Mouse (Mus musculus): ENCODE measurements around the gene Phospho2. TPM values are rescaled to one million over a fixed set of nuclear protein-coding genes. Genes with fewer than 3 reads are reported as not detected.

Gene Phospho2
- total RNA-seq, 1 experiment: 9.6 TPM

DNA sequence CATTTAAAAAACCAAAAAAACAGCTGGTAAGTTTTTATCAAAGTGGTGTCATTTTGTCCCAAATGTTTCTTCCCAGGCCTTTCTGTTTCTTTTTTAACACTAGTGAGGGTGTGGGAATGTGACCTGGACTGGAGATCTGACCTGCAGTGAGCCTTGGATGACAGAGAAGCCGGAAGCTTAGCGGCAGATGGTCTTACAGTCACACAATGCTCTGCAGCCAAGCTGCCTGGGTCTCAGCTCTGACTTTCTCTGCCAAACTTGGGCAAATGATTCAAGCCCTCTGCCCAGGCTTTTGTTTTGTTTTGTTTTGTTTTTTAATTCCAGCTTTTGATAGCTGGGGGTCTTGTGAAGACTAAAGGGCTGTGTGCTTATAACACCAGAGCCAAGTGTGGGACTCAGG lies 37.0 kb downstream of the Phospho2 start:
- Histone ChIP-seq H3K9ac (ENCODE audit: insufficient read depth, low read depth, low read length, poor library complexity, severe bottlenecking) (no peak overlapping the region), H3K9me3 (ENCODE audit: control insufficient read depth, insufficient read depth, low read depth, low read length) (no peaks in the 10 kb centered on the region), H3K4me3 (ENCODE audit: insufficient read depth in 1 of 2, low read depth in 1 of 2, low read length in 2 of 2, poor library complexity in 1 of 2, severe bottlenecking in 1 of 2) (no peak overlapping the region), H3K4me1 (ENCODE audit: control insufficient read depth in 2 of 2, insufficient read depth in 2 of 2, low read length in 2 of 2, poor library complexity in 1 of 2) (peaks cover 1 to 3% of the 10 kb centered on the region in 2 experiments; a peak in 1 of 4 replicates), H3K36me3 (ENCODE audit: control insufficient read depth, insufficient read depth, low read length, poor library complexity, severe bottlenecking) (no peaks in the 10 kb centered on the region), H3K27ac (ENCODE audit: insufficient read depth, low read depth, low read length, poor library complexity, severe bottlenecking) (no peak overlapping the region)
- DNase-seq (ENCODE audit: low read depth, low spot score): no peak
- TF ChIP-seq ZC3H11A (IDR thresholded peaks at IDR 0.05; ENCODE audit: borderline replicate concordance, low read depth, low read length) (no peak), ZNF384 (IDR thresholded peaks at IDR 0.05; ENCODE audit: low read depth, low read length) (no peak), MAFK (IDR thresholded peaks at IDR 0.05; ENCODE audit: insufficient read depth, low read depth, low read length) (no peak), HCFC1 (IDR thresholded peaks at IDR 0.05; ENCODE audit: borderline replicate concordance, insufficient read depth, low read length) (no peak), CHD2 (IDR thresholded peaks at IDR 0.05; ENCODE audit: low read depth, low read length) (no peak)
- in situ Hi-C loops (cut with MboI; ENCODE audit: low sequenced_read_pairs in 2 of 2, unreplicated experiment in 2 of 2): no loop called here

GRCm38 (mm10) chr2:69828031-69828430 lies 38.6 kb downstream of the Phospho2 start:
- Histone ChIP-seq H3K4me3 (ENCODE audit: insufficient read depth in 1 of 2, low read depth in 1 of 2, low read length in 2 of 2, poor library complexity in 1 of 2, severe bottlenecking in 1 of 2) (no peak overlapping the region), H3K27ac (ENCODE audit: insufficient read depth, low read depth, low read length, poor library complexity, severe bottlenecking) (no peak overlapping the region), H3K9me3 (ENCODE audit: control insufficient read depth, insufficient read depth, low read depth, low read length) (no peaks in the 10 kb centered on the region), H3K9ac (ENCODE audit: insufficient read depth, low read depth, low read length, poor library complexity, severe bottlenecking) (no peak overlapping the region), H3K36me3 (ENCODE audit: control insufficient read depth, insufficient read depth, low read length, poor library complexity, severe bottlenecking) (no peaks in the 10 kb centered on the region), H3K4me1 (ENCODE audit: control insufficient read depth in 2 of 2, insufficient read depth in 2 of 2, low read length in 2 of 2, poor library complexity in 1 of 2) (0 out of 4 replicates have a peak, but pooled peaks cover 0 to 1% of the 10 kb centered on the region in 2 experiments)
- no peak for DNase-seq (ENCODE audit: low read depth, low spot score)
- TF ChIP-seq ZNF384 (IDR thresholded peaks at IDR 0.05; ENCODE audit: low read depth, low read length) (no peak), HCFC1 (IDR thresholded peaks at IDR 0.05; ENCODE audit: borderline replicate concordance, insufficient read depth, low read length) (no peak), MAFK (IDR thresholded peaks at IDR 0.05; ENCODE audit: insufficient read depth, low read depth, low read length) (no peak), CHD2 (IDR thresholded peaks at IDR 0.05; ENCODE audit: low read depth, low read length) (no peak), ZC3H11A (IDR thresholded peaks at IDR 0.05; ENCODE audit: borderline replicate concordance, low read depth, low read length) (no peak)
- in situ Hi-C loops (cut with MboI; ENCODE audit: low sequenced_read_pairs in 2 of 2, unreplicated experiment in 2 of 2): no loop called here

DNA sequence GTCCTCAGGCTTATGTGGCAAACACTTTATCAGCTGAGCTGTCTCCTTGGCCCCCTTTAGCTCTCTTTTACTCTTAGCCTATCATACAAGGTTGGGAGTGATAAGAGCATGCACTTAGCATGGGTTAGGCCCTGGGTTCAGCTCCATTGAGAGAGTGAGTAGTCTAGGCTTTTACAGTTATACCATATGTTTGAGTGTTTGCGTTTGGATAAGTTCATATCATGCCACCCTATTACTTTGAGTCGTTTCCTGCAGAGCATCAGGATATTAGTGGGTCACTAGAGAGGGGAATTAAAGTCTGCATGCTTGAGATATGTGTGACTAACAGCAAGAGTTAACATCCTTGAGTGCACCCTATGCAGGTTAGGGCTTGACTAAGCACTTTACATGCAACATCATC lies 40.3 kb downstream of the Phospho2 start:
- no peaks in the 10 kb centered on the region for H3K9me3 ChIP-seq (ENCODE audit: control insufficient read depth, insufficient read depth, low read depth, low read length)
- DNase-seq (ENCODE audit: low read depth, low spot score): no peak
- TF ChIP-seq ZNF384 (IDR thresholded peaks at IDR 0.05; ENCODE audit: low read depth, low read length) (no peak), HCFC1 (IDR thresholded peaks at IDR 0.05; ENCODE audit: borderline replicate concordance, insufficient read depth, low read length) (no peak), MAFK (IDR thresholded peaks at IDR 0.05; ENCODE audit: insufficient read depth, low read depth, low read length) (no peak), ZC3H11A (IDR thresholded peaks at IDR 0.05; ENCODE audit: borderline replicate concordance, low read depth, low read length) (no peak), CHD2 (IDR thresholded peaks at IDR 0.05; ENCODE audit: low read depth, low read length) (no peak)
- H3K4me1 ChIP-seq (ENCODE audit: control insufficient read depth in 2 of 2, insufficient read depth in 2 of 2, low read length in 2 of 2, poor library complexity in 1 of 2): 0 out of 4 replicates have a peak, but pooled peaks cover 0 to 1% of the 10 kb centered on the region in 2 experiments
- no peak overlapping the region for H3K9ac ChIP-seq (ENCODE audit: insufficient read depth, low read depth, low read length, poor library complexity, severe bottlenecking)
- no peak overlapping the region for H3K27ac ChIP-seq (ENCODE audit: insufficient read depth, low read depth, low read length, poor library complexity, severe bottlenecking)
- in situ Hi-C loops (cut with MboI; ENCODE audit: low sequenced_read_pairs in 2 of 2, unreplicated experiment in 2 of 2): no loop called here
- peaks cover 2% of the 10 kb centered on the region; the same call in 1 of the 2 replicates for H3K36me3 ChIP-seq (ENCODE audit: control insufficient read depth, insufficient read depth, low read length, poor library complexity, severe bottlenecking)
- H3K4me3 ChIP-seq (ENCODE audit: insufficient read depth in 1 of 2, low read depth in 1 of 2, low read length in 2 of 2, poor library complexity in 1 of 2, severe bottlenecking in 1 of 2): no peak overlapping the region

DNA sequence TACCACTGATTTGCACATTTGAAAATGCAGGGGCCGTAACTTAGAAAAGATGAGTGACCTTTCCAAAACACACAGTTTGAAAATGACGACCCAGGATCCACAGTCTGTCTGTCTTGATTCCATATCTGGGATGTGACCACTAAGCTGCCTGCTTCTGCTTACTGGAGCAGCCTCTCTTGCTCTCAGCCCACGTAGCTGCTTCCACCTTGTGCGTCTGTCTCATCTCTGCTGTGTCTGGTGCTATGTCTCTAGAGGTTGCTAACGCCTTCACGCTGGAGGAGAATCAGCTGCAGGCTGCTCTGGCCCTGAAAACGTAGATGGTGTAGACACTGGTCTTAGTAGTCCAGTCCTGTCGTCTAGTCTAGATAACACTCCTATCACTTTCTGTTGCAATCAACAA lies 40.7 kb downstream of the Phospho2 start:
- H3K4me1 ChIP-seq (ENCODE audit: control insufficient read depth in 2 of 2, insufficient read depth in 2 of 2, low read length in 2 of 2, poor library complexity in 1 of 2): 0 out of 4 replicates have a peak, but pooled peaks cover 0 to 1% of the 10 kb centered on the region in 2 experiments
- H3K27ac ChIP-seq (ENCODE audit: insufficient read depth, low read depth, low read length, poor library complexity, severe bottlenecking): no peak overlapping the region
- DNase-seq (ENCODE audit: low read depth, low spot score): no peak
- H3K36me3 ChIP-seq (ENCODE audit: control insufficient read depth, insufficient read depth, low read length, poor library complexity, severe bottlenecking): peaks cover 2% of the 10 kb centered on the region; the same call in 1 of the 2 replicates
- TF ChIP-seq HCFC1 (IDR thresholded peaks at IDR 0.05; ENCODE audit: borderline replicate concordance, insufficient read depth, low read length) (no peak), MAFK (IDR thresholded peaks at IDR 0.05; ENCODE audit: insufficient read depth, low read depth, low read length) (no peak), CHD2 (IDR thresholded peaks at IDR 0.05; ENCODE audit: low read depth, low read length) (no peak), ZNF384 (IDR thresholded peaks at IDR 0.05; ENCODE audit: low read depth, low read length) (no peak), ZC3H11A (IDR thresholded peaks at IDR 0.05; ENCODE audit: borderline replicate concordance, low read depth, low read length) (no peak)
- H3K9me3 ChIP-seq (ENCODE audit: control insufficient read depth, insufficient read depth, low read depth, low read length): no peaks in the 10 kb centered on the region
- no peak overlapping the region for H3K9ac ChIP-seq (ENCODE audit: insufficient read depth, low read depth, low read length, poor library complexity, severe bottlenecking)
- H3K4me3 ChIP-seq (ENCODE audit: insufficient read depth in 1 of 2, low read depth in 1 of 2, low read length in 2 of 2, poor library complexity in 1 of 2, severe bottlenecking in 1 of 2): no peak overlapping the region
- in situ Hi-C loops (cut with MboI; ENCODE audit: low sequenced_read_pairs in 2 of 2, unreplicated experiment in 2 of 2): no loop called here
